Mouse (Mus musculus) heart, adult 8-10 months (tissue): Measurements from ENCODE around the gene Kctd14. TPM values are rescaled to one million over a fixed set of nuclear protein-coding genes. Genes with fewer than 3 reads are reported as not detected.
A peak's percentile ranks its signal among the peaks of the same experiment; 100 is the strongest.
"Not testable (repeated sequence)": the region's sequence is repeated elsewhere in the genome, so short reads cannot be mapped to it uniquely, and the experiment has no call there.

Experiments
- DNase-seq: peaks from one replicate; pipeline ENCODE4 v3.0.0; 2022; ENCODE audit warnings: low spot score
- total RNA-seq, 4 experiments: library from RNA; stranded (reverse); gene quantifications; 2 replicates each; pipeline ENCODE4 v1.2.4; 2022

Kctd14 gene
- under 1 TPM; 0.28 to 0.60 (median 0.49) TPM for total RNA-seq

DNA sequence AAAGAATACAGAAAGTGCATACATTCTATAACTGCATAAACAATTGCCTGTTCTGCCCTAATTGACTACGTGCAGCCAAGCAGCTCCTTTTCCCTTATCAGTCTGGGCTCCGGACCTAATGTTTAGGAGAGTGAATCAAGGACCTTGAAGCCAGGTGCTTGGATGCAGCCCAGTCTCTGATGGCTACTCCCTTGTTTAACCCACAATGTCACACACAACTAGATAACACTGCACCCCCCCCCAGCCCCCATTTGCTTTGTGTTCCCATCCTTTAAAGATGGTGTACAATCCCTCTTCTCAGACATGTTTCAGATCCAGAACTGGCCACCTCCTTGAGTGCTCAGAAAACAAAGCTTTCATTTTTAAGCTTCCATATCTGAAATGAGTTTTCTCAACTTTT, at the start of gene Kctd14:
Kctd14 (plus strand) TSS at position 301 of the 400 bp plus-strand sequence.
- not testable (repeated sequence) for DNase-seq

DNA sequence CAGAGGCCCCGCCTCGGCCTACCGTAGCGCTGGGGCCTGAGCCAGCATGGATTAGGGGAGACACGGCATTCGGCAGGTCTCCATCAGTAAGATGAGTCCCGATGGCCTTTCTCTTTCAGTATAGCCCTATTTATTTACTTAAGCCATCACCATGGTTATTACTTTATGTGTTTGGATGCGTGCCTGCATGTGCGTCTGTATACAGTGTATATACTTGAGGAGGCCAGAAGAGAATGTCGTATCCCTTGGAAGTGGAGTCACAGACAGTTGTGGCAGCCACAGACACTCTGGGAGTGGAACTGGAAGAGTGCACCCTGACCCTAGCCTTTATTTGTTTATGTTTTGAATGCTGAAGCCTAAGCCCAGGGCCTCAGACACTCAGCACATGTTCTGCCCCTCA, 44.0 kb upstream of the Kctd14 start:
- no peak for DNase-seq

DNA sequence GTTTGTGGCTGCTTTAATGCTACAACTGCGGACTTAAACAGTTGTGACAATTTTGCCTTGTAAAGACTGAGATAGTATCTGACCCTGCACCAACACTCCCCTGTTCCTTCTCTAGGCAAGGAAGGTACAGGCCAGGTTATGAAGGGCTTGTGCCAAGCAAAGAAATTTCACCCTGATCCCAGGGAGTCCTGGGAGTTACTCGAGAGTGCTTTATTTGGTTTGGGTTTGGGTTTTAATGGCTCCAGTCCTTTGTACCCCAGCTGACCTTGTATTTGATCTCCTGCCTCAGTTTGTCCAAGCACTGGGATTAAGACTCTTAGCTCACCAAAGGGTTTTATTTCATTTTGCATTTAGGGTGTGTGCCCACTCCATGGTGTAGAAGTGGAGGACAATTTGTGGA, 40.0 kb upstream of the Kctd14 start:
- DNase-seq: no peak

DNA sequence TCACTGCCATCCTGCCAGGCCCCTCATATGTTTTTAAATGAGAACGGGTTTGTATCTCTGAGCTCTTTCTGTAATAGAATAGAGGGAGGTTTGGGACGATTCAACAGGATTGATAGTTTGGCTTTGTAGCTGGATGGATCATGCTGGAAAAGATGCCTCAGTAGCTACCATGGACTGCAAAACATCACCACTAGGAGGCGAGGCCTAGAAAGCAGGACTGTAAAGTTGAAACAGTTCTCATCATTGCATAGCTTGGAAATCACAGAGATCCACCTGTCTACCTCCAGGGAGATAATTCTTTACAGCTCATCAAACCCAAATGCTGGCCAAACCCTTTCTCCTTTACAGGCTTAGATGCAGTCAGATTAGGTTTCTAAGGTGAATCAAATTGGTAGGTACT, 39.5 kb upstream of the Kctd14 start:
- no peak for DNase-seq

DNA sequence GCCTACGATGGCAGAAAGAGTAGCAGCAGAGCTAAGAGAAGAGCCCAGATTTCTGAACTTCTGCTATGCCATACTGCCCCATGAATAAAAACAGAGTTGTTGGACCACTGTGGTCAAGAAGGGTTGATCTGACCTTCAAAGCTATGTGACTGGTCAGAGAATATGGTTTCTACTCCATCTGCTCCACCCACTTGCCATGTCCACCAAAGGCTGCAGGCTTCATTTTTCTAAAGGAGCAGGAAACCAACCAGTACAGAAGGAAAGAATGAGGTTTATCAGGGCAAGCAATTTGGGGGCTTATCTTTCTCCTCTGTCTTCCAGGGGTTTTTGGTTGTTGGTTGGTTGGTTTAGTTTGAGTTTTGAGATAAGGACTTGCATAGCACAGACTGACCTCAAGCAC, 37.1 kb upstream of the Kctd14 start:
- no peak for DNase-seq

DNA sequence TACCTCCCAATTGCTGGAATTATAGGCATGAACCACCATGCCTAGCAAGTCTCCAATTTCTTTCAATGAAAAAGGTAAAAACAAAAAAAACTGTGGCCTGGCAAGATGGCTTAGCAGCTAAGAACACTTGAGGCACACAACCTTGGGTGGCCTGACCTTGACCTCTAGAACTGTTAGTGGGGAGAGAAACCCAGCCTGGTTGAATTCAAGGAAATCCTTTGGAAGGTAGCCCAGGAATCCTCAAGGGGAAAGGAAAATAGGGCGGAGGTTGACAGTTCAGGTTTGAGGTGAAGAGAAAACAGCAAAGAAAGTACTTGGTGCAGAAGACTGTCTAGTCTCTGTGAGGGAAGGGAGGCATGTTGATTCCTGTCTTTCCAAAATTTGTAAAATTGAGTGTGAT, 36.7 kb upstream of the Kctd14 start:
- peak; percentile 87 for DNase-seq

DNA sequence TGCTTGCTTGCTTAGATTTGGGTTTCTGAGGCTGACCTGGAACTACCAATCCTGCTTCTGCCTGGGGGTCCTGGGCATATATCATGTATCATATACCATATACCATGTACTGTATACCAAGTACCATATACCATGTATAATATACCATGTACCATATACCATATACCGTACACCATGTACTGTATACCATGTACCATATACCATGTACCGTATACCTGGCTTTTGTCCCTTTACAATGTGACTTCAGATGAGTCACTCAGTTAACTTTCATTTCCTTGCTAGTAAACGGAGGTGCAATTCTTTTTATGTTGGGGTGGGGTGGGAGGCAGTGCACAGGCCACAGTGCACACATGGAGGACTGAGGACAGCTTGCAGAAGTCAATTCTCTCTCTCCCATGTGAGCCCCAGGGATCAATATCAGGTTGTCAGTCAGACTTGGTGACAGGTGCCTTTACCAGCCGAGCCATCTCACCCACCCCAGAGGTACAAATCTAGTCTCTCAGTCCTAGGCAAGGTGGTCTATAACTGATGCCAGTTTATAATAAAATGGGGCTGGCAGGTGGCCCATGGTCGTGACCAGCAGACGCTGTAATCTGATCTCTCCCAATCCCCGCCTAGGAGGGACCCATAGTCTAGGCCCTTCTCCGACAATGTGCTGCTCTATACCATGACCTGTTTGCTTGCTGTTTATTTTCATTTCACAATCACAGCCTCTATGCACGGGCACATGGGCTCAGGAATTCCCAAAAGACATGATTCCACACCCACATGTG, 36.0 kb upstream of the Kctd14 start:
- DNase-seq: no peak

DNA sequence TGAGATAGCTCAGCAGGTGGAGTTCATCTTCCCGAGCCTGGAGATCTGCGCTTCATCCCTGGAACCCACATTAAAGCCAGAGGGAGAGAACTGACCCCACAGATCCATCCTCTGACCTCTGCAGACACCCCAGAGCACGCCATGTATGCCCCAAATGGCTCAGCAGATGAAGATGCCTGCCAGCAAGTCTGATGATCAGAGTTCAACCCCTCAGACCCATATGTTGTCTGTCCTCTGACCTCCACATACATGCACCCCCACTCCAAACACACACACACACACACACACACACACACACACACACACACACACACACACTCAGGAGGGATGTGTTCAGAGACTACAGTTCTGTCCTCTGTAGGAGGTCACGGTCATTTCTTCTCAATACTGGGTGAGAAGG, 34.6 kb upstream of the Kctd14 start:
- no peak for DNase-seq

DNA sequence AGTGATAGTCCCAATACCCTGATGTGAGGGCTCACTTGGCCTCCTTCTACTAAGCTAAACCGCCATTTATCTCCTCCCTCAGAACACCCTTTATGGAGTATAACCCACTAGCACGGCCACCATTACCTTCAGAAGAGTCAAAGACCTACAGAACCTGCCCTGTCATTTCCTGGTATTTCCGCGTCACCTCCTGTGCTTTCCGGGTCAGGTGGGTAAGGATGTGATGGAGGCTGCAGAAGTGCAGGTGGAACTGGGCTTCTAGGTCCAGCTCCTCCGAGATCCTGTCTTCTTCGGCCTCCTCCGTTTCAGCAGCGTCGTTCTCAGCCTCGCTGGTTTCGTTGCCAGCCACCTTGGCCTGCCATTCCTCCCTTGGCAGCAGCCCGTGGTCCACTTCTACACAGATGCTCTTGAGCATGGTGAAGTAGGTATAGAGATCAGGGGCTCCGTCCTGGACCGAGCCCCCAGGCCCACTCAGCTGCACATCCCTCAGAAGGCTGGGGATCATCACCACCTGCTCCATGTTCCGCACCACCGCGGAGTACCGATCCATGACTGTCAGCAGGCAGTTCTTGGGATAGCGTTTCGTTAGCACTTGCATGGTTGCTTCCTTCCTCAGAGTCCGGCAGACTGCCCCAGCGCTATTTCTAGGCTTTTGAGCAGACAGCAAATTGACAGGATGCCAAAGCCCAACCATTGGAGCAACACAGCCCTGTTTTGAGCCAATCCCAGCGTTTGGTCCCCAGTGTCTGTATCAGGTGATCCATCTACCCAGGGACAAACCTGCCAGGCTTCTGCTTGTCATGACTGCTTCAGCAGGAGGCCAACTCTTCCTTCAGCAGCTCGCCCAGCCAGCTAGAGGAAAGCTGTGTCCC, 34.0 kb upstream of the Kctd14 start, which contains the start of gene Thrsp:
Thrsp (minus strand) TSS at position 825 of the 872 bp plus-strand sequence.
- DNase-seq: peak; percentile 86

DNA sequence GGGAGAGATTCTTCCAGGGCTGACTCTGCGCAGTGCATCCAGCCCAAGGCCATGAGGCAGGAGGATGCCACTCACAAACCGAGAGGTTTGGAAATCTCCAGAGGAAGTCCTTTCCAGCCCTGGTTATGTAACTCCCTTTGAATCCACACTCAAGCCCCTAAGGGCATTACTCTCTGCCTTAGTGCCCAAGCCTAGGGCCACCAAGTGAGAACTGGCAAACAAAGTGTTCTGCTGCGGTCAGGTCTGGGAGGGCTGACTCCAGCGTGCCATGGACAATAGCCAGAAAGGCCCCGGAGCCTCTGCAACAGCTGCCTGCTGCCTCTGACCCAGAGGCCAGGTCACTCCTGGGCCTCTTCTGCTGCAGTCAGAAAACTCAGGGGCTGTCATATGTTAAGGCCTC, 32.4 kb upstream of the Kctd14 start:
- DNase-seq: no peak

DNA sequence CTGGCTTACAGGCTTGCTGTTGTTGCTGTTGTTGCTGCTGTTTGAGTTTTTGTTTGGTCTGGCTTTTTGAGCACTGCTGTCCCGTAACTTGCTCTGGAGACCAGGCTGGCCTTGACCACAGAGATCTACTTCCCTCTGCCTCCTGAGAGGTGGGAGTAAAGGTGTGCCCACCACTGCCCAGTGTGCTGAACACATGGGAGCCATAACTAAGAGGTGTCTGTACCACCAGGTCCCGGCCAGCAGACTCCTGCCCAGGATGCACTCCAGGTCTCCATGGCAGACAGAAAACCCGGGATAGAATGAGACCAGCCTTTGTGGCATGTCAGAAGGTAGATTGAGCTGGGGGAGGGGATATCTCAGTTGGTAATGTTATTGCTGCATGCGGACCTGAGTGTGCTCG, 32.0 kb upstream of the Kctd14 start:
- no peak for DNase-seq

DNA sequence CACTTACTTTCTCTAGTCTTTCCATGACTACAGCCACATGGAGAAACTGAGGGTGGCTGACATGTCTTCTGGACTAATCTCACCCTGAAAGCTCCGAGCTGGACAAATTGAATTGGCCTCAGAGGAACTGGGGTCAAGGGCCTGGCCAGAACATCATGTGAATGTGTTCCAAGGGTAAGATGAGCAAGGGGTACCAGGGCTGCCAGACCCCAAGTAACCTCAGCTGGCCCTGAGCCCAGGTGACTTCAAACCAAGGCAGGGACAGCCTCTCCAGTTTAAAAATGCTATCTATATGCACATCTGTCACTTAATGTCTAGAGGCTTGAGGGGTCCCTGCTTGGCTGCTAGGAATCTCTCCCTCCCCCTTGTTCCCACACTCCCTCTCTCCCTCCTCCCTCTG, 30.7 kb upstream of the Kctd14 start:
- no peak for DNase-seq

DNA sequence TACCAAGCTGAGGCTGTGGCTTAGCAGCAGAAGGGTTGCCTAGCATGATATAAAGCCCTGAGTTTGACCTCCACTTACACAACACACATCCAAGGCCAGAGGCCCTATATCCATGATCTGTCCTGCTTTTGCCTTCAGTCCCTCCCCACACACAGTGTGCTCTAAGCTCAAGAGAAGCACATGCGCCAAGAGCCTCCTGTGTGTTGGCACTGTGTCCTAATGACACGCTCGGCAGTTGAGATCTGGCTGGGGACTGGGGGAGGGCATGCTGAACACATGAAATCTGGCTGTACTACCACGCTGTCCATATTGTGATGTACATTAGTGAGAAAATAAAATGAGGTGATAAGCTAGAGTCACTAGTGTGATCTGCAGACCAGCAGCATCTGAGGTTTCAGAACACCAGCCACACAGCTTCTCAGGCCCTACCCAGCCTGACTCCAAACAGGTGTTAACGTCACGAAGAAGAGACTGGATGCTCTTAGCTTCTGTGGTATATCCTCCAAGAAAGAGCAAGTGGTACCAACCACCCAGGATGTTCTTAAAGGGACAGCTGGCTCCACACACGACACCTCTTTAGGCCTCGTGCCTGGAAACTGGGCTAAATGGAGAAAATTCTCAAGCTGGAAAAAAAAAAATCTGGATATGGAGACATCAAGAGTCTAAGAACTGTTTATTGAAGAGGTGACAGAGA, 30.0 kb upstream of the Kctd14 start:
- no peak for DNase-seq

DNA sequence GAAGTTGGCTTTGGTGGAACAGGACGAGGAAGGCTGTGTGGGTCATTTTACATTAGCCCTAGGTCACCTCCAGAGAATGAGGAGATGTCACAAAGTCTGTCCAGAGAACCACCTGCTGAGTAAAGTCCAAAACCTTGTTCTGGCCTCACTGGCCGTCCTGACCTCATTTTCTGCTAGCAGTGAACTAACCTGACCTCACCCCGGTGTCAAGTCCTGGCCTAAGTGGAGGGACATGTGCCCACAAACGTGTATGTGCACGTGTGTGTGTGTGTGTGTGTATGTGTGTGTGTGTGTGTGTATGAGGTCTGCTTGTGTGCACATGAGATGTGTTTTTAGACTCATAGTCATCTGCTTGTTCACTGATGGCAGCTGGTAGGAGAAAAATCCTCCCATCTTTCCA, 27.4 kb upstream of the Kctd14 start:
- DNase-seq: no peak

DNA sequence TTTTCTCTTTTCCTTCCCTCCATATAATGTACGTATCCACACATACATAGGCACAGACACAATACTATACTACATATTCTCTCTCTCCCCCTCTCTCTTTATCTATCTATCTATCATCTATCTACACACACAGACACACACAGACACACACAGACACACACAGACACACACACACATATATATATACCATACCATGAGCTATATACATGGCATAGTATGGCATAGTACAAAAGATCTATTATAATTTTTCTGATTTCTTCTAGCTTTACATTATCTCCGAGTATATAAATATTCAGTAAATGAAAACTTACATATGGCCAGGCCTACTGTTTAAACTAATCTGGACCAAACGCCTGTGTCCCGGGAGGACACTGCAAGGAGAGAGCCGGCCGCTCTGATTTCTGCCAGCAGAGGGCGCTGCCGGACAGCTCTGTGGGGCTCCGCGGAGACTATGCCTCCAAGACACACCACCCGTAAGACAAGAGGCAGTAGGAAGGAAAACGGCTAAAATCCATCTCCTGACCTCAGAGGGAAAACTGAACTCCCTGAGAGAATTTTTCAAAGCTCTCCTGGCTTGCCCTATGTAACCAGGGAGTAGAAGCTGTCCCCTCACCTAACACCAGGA, 26.4 kb upstream of the Kctd14 start:
- DNase-seq: peak; percentile 86

DNA sequence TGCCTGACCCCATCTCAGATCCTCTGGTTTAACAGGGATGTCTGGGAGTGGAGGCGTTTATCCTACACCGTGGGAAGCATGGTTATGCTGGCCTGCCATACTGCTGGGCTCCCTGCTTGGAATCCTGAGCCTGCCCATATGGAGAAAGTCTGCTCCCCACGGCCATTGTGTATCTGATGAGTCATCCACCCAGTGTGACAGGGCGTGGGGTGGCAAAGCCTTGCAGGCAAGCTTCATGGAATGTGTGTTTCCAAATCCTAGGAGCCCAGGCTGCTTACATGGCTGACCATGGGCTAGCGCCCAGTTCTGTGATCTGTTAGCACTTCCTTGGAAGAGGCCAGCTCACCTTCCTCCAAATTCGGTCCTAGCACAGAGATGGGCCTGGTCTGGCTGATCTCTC, 24.6 kb upstream of the Kctd14 start:
- no peak for DNase-seq

DNA sequence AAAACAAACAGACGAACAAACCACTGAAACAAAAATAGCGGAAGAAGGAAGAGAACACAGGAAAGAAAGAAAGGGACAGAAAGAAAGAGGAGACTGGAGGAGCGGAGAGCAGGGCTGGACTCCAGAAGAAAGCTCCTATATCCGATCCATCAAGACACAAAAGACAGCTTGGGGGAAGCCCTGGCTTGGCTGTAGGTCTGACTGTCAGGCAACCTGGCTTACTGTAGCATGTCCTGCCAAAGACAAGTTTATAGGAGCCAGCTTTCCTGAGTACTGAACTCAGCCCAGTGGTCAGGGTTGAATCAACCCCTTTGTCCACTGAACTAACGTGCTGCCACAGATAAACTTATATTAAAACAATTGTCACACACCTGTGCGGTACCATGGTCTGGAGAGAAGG, 23.8 kb upstream of the Kctd14 start:
- DNase-seq: no peak

DNA sequence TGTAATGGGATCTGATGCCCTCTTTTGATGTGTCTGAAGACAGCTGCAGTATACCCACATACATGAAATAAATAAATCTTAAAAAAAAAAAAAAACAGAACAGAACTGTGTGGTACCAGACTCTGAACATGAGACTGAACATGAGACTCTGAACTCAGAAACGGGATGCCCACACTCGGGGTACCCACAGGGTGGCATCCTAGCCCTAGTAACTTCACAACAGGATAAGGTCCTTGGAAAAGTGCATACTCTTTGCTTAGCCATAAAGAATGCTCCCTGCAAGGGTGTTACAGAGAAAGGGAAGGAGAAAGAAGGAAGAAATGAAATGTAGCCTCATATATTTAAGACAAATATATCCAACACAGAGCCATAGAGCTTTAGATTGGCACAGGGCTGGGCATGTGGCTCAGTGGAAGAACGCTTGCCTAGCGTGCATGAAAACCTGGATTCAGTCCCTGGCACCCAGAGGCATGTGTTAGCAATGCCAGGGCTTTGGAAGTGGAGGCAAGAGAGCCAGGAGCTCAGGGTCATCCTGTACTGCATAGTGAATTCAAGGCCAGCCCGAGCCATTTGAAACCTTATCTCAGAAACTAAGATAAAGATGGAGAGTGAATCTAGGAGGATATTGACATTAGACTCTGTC, 23.2 kb upstream of the Kctd14 start:
- peak; percentile 47 for DNase-seq

DNA sequence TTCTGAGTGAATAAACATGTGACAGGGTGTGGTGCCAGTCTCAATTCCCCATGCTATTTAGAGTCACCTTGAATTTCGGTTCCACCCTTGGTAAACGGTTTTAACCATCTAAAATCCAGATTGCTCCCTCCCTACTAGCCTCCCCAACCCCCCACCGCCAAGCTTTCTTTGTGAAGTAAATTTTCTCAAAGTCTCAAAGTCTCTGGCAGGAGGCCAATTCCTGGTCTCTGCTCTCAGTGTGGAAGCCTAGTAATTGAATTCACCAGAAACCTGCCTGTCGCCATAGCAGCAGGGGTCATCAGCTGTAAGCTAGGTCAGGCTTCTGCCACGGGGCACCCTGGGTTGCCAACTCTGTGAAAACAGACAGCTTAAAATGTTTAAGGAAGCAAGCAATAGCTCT, 21.4 kb upstream of the Kctd14 start:
- DNase-seq: no peak

DNA sequence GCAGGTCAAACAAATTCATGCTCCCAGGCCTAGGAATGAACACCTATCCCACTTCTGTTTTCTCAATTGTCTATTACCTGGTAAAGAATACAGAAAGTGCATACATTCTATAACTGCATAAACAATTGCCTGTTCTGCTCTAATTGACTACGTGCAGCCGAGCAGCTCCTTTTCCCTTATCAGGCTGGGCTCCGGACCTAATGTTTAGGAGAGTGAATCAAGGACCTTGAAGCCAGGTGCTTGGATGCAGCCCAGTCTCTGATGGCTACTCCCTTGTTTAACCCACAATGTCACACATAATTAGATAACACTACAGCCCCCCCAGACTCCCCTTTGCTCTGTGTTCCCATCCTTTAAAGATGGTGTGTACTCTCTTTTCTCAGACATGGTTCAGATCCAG, 17.6 kb upstream of the Kctd14 start:
- not testable (repeated sequence) for DNase-seq

DNA sequence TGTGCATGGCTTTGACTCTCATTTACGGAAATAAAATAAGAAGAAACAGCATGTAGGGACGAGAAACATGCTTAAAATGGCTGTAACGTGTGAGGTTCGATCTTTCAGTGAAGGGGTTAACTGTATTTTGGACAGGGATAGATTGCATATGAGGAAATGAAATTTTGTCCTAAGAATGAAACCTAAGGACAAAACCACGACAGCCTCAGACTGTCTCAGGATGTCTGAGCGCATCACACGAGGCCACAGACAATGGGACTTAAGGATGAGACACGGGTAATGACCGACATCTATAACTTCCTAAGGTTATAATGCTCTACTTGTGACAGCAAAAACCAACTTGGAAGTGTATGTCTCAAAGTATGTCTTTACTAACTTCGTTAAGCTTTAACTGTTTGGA, 16.6 kb upstream of the Kctd14 start:
- DNase-seq: no peak
